Mouse (Mus musculus): ENCODE measurements at regions not wholly inside any gene's neighbourhood (a gene's known extent, or its start where the extent isn't known, plus 50 kb on each side); places are given as distances from the start of the nearest gene placed in this dataset.

- no peak for TF ChIP-seq POLR2A (IDR thresholded peaks at IDR 0.05; ENCODE audit: insufficient read depth, low read depth, low read length)
- TF ChIP-seq EP300 (IDR thresholded peaks at IDR 0.05; ENCODE audit: insufficient read depth, low read depth, low read length): no peak
- TF ChIP-seq CTCF (IDR thresholded peaks at IDR 0.05): no peak
Measured at GRCm38 (mm10) chr3:54592655-54593428, 99.8 kb upstream of the Supt20 start.
